29 mouse cellular contexts compared by ENCODE assay signal in genomic region chr7:94668296-94668695, GRCm38 (mm10).
"Had no signal": no experiment of that assay in that cellular context is flagged by ENCODE, and none has a peak within 500 bp of the region (broad histone marks: within the 10 kb centered on the region; RNA-seq: fewer than 3 reads in every experiment).

No protein-coding gene starts in this region.

- H3K36me3 ChIP-seq: heart, embryonic 13.5 days; heart, embryonic 15.5 days; hindbrain, embryonic 13.5 days; hindbrain, embryonic 15.5 days; intestine, embryonic 15.5 days; kidney, embryonic 15.5 days; limb, embryonic 10.5 days; limb, embryonic 12.5 days; liver, embryonic 13.5 days; liver, embryonic 15.5 days had no signal

- H3K9me3 ChIP-seq: heart, embryonic 13.5 days; heart, embryonic 15.5 days; hindbrain, embryonic 13.5 days; hindbrain, embryonic 15.5 days; intestine, embryonic 15.5 days; kidney, embryonic 15.5 days; limb, embryonic 10.5 days; limb, embryonic 12.5 days; liver, embryonic 13.5 days; liver, embryonic 15.5 days had no signal

- H3K4me1 ChIP-seq: heart, embryonic 13.5 days; heart, embryonic 15.5 days; hindbrain, embryonic 13.5 days; hindbrain, embryonic 15.5 days; intestine, embryonic 15.5 days; kidney, embryonic 15.5 days; limb, embryonic 12.5 days; liver, embryonic 13.5 days; liver, embryonic 15.5 days had no signal

- H3K9ac ChIP-seq: heart, embryonic 13.5 days; heart, embryonic 15.5 days; hindbrain, embryonic 13.5 days; hindbrain, embryonic 15.5 days; intestine, embryonic 15.5 days; kidney, embryonic 15.5 days; limb, embryonic 12.5 days; liver, embryonic 13.5 days; liver, embryonic 15.5 days; liver, postnatal 0 days had no signal

- H3K4me2 ChIP-seq: heart, embryonic 11.5 days; heart, embryonic 13.5 days; heart, embryonic 15.5 days; hindbrain, embryonic 13.5 days; hindbrain, embryonic 15.5 days; intestine, embryonic 15.5 days; kidney, embryonic 15.5 days; limb, embryonic 12.5 days; liver, embryonic 11.5 days; liver, embryonic 13.5 days; liver, embryonic 15.5 days had no signal

- H3K4me3 ChIP-seq: heart, adult 2 months; heart, embryonic 13.5 days; heart, embryonic 15.5 days; hindbrain, embryonic 13.5 days; hindbrain, embryonic 15.5 days; intestine, embryonic 15.5 days; kidney, embryonic 15.5 days; limb, embryonic 10.5 days; limb, embryonic 12.5 days; liver, embryonic 13.5 days; liver, embryonic 15.5 days had no signal

- H3K27me3 ChIP-seq: heart, embryonic 13.5 days; heart, embryonic 15.5 days; hindbrain, embryonic 13.5 days; hindbrain, embryonic 15.5 days; intestine, embryonic 15.5 days; kidney, embryonic 15.5 days; limb, embryonic 12.5 days; liver, embryonic 13.5 days; liver, embryonic 15.5 days had no signal

- DNase-seq: gastrocnemius, postnatal 14 days; gastrocnemius, postnatal 36 days; heart, adult 2 months; heart, postnatal 14 days; heart, postnatal 36 days; kidney, adult 2 months; kidney, adult 9 months; kidney, postnatal 14 days; kidney, postnatal 36 days; layer of hippocampus, adult 9-11 months; layer of hippocampus, postnatal 36 days; liver; liver, embryonic 13.5 days; liver, postnatal 0 days had no signal

- H3K27ac ChIP-seq: heart, adult 2 months; heart, embryonic 13.5 days; heart, embryonic 15.5 days; hindbrain, embryonic 13.5 days; hindbrain, embryonic 15.5 days; hindbrain, postnatal 0 days; intestine, embryonic 15.5 days; kidney, embryonic 15.5 days; kidney, postnatal 0 days; limb, embryonic 10.5 days; limb, embryonic 12.5 days; liver, embryonic 13.5 days; liver, embryonic 15.5 days had no signal

- ATAC-seq: hindbrain, postnatal 0 days; inflammation-experienced regulatory T-cells, adult 6 months; intestine, embryonic 15.5 days; intestine, postnatal 0 days; liver, postnatal 0 days had no signal
